Mouse (Mus musculus) urinary bladder, postnatal 36 days (tissue): ENCODE results near the gene Mafk.

Experiments used
- DNase-seq, 2 experiments: peaks; one replicate each; pipeline ENCODE4 v3.0.0; 2022; ENCODE audit warnings: low spot score in 2 of 2, mixed read lengths in 1 of 2

Mafk gene

DNA sequence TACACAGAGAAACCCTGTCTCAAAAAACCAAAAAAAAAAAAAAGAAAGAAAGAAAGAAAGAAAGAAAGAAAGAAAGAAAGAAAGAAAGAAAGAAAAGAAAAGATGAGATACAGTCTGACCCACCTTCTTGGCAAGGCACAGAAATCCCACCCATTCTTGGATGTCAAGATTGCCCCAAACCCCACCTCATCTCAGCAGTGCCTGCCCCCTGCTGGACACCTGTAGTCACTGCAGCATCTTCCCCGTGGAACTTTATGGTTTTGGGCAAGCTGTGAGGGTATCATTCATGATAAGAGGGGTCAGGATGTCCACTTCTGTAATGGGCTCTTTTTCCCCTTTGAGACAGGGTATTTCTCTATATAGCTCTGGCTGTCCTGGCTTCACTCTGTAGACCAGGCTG lies 26.0 kb downstream of the Mafk start:
- DNase-seq, result no peak

DNA sequence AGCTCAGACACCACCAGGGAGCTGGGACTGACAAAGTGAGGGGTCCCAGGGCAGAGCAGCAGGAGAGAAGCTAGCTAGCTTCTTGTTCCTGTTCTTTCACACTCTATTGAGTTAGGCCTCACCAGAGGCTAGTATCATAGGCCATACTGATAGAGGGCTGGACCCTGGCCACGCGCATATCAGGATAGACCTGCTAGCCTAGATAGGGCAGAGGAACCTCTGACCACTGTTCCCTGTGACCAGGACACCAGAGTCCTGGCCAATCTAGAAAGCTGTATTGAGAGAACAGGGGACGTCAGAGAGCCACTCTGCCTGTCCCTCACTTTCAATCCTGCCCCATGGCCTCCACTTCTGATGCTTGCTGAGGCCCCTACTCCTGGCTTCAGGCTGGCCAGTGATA lies 26.7 kb downstream of the Mafk start:
- no peak for DNase-seq

DNA sequence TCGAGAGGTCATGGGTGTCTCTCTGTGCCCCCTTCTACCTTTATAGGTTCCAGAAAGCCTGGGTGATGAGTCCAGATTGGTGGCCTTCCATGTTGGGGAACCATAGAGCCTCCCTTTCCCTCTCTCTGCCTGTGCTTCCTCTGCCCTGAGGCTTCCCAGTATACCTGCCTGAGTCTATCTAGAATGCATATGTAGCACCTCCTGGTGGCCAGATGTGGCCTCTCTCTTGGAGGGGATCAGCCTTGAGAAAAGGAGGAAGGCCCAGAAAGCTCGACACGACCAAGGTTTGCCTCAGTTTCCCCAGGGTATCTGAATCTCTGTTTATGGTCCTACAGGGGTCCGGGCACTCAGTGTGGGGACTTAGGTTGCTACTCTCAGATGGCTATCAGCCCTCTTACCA lies 27.5 kb downstream of the Mafk start:
- peak in 1 of 2 experiments; percentile 62 for DNase-seq

DNA sequence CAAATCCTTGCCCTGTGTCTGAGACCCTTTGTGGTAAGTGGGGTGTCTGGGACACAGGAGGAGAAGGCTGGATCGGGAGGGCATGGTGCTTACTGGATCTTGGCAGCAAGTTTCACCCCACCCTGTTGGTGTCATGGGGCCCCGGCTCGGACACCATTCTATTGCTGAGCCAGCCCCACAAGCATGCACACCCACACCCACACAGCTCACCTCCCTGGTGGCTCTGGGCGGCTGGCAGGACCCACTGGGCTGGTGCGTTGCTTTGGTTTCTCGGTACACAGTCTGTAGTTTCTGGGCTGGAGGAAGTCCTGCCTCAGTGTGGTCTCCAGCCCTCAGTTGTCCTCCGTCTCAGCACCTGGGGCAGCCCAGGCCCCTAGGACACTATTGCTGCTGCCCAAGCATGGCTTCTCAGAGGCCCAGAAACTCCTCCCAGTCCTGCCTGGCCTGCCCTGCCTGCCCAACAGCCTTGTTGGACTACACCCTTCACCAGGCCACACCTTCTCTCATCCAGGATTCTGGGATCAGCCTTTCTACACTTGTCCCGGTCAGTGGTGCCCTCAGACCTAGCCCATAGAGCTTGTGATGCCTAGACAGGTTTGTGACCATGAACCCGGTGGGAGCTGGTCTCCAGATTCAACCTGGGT lies 28.3 kb downstream of the Mafk start, which contains the start of gene Tmem184a:
Gene Tmem184a, minus strand, starts transcription at position 380 of the 644 bp plus-strand sequence.
- DNase-seq, result peak; percentile 58 to 67

DNA sequence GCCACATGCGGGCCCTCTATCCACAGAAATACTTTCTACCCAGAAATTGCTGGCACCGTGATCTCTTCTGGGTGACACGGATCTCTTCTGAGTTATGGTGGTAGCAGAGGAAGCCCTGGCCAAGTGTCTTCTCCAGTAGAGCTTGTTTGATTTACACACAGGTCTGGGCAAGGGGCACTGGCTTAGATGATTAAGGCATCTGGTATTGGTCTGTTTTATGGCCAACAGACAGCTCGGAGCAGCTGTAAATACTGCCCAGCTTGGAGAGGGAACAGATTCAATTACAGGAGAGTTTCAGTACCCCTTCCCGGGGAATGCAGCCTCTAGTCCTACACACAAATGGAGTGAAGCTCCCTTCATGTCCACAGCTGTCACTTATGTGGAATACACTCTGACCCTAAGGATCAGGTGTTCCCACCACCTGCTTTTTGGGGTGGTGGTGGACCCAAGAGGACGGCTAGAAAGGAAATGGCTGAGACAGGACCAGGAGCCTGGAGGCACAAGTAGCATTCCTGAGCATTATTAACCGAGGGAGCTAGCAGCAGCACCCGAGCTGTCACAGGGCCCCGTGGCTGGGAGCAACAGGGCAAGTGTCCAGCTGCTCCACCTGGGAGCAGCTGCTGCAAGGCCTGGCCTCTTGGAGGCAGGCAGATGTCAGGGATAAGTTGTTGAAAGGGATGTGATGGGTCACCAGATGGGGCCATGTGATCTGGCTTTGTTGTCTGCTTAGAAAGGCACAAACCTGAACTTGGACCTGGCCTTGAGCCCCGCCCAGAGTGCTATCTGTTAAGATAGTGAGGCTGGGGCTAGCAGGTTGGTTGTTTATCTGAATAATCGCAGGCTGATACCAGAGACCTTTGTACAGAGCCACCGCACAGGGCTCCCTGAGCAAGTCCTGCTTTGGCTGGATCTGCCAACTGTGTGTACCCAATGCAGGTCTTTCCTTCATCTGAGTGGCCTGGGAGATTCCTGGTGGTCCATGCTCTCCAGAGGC lies 30.4 kb downstream of the Mafk start:
- peak in 1 of 2 experiments; percentile 46 for DNase-seq

DNA sequence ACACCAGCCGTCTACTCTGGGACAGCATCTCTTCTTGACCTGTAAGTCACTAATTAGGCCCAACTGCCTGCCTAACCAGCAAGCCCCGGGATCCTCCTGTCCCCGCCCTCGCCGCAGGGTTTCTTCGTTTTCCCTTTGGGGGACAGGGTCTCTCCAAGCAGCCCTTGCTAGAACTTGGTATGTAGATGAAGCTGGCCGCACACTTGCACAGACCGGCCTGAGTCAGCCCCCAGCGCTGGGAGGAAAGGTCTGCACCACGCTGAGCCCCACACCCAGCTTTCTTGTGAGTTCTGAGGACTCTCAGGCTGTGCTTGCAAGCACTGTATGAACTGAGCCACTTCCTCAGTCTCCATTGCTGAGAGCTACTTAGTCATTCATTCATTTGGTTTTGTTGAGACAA lies 33.2 kb downstream of the Mafk start:
- no peak for DNase-seq

DNA sequence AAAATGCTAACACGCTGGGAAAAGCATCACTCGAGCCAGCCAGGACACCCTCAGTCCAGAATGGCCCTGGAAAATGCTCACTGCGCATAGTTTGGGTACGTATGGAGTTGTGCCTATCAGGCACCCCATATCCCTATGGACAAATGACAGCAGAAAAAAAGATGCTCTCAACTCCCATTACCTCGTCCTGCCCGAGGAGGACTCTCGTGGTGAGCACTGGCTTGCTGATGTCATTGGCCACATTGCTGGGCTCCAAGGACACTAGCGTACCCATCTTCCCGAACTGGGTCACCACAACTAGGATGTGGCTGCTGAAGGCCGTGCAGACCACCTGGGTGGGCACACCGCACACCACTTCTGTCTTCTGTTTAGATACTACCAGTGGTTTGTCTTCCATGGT lies 34.6 kb downstream of the Mafk start:
- no peak for DNase-seq

DNA sequence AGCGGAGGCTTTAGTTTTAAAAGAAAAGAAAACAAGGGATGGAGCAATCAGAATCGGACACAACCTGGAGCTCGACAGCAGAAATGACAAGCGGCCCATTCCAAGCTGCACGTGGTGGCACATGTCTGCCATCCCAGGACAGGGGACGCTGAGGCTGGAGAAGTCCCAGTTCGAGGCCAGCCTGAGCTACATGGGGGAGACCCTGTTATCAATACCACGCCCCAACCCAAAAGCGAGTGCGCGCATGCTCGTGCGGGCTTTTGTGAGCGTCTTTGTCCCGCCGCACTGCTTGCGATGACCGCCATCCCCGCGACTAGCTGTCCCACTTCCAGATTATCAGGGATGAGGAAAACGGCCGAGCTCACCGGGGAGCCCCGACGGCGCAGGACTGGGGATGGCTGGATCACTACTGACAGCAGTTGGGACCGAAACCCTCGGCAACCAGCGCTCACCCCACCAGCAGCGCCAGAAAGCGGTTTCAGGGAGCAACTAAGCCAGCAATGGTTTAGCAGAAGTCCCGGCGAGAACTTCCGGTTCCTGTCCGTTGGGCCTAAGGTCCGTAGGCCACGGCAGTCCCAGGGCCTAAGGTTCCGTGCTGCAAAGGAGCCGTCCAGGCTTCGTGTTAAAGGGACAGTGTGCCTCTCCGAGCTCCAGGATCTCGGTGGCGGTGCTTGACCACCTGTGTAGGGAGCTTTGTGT lies 35.2 kb downstream of the Mafk start, which contains the start of the genes Gm26938 and Psmg3:
Gene Gm26938, minus strand, starts transcription at position 51 of the 699 bp plus-strand sequence.
Gene Psmg3, minus strand, starts transcription at position 529 of the 699 bp plus-strand sequence.
- DNase-seq, result peak; percentile 90 to 93

DNA sequence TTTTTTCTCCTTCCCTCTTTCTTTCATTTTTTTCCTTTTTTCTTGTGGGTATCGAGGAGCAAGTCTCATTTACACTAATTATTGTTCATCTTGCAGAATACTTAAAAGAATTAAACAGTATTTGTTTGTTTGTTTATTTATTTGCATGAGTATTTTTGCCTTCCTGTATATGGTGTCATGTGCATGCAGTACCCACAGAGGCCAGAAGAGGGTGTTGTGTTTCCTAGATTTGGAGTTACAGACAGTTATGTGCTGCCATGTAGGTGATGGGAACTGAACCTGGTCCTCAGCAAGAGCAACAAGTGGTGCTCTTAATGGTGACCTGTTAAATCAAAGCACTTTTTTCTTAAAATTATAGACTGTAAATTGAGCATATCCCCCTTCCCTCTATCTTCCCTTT lies 36.3 kb downstream of the Mafk start:
- DNase-seq, result no peak

DNA sequence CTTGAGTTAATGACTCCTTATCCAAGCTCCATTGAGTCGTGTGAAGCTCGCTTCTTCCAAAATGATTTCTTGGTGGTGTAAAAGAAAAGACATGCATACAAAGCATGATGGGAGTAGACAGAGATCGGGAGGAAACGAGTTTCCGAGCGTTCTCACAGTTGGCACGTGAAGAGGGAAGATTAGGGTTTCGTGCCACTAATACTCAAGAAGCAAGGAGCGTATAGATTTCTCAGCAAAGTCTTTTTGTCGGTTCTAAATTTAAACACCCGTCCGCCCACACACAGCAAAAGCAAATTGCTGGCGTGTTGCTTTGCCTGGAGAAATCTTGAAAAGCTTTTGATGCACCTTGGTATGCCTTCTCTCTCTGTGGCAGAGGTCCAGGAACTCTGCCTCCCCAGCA lies 38.1 kb downstream of the Mafk start:
- no peak for DNase-seq

DNA sequence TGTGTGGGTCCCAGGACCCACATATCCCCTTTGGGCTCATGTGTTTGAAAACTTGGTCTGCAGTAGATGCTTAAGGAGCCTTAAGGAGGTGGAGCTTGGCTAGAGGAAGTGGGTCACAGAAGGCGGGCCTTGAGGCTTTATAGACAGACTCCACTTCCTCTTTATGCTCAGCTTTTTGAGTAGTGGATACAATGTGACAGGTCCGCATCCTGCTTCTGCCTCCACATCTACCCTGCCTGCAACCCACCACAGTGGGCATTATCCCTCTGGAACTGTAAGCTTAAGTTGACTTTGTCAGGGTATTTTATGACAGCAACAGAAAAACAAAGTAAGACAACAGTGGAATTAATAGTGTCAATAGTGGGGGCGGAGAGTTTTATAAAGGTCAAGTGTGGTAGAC lies 39.4 kb downstream of the Mafk start:
- no peak for DNase-seq

DNA sequence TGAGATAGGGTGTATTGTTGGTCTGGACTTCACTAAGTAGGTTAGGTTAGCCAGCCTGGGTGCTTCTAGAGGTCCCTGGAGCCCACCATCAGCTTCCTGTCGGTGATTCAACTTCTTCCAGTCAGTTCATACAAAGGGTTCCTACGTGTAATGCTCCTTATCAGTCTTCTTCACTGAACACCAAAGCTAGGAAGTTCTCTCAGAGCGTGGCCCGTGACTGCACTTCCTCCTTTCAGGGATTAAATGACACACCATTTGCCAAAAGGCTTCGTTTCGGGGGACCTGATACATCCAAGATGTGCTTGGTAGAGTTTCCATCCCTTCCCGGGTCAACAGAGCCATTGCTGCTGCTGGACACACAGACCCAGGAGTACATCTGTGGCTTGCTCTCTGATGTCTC lies 40.8 kb downstream of the Mafk start:
- DNase-seq, result no peak

DNA sequence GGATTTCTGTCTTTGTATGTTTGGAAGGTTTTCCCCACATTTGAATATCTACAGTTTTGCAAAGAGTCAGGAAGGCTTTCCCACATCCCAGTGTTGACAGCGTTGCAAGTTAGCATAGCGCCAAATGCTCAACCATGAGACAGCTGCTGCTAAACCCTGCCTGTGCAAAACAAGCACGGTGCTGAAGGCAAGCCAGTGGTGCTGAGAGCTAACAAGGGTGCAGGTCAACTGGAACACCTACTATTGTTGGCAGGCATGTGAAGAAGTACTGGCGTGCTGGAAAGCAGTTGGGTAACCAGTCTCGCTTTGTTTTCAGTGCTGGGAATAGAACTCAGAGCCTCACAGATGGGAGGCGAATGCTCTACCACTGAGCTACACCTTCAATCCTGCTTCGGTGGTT lies 44.4 kb downstream of the Mafk start:
- DNase-seq, result no peak

DNA sequence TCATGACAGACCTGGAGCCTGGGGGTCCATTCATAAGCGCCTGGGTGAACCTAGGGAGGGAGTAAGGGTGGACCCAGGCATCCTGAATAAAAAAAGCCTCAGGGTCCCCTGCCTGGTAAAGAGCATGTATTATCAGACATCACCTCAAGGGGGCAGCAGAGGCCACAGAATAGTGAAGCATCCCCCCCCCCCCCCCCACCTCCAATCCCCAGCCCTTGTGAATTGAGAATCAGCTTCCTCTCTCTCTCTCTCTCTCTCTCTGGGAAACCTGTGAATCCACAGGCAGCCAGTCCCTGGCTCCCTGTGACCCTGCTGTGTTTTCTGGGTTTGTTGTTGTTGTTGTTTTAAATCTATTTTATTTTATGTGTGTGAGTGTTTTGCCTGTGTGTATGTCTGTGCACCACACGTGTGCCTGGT lies 47.2 kb downstream of the Mafk start:
- DNase-seq, result peak in 1 of 2 experiments; percentile 38

DNA sequence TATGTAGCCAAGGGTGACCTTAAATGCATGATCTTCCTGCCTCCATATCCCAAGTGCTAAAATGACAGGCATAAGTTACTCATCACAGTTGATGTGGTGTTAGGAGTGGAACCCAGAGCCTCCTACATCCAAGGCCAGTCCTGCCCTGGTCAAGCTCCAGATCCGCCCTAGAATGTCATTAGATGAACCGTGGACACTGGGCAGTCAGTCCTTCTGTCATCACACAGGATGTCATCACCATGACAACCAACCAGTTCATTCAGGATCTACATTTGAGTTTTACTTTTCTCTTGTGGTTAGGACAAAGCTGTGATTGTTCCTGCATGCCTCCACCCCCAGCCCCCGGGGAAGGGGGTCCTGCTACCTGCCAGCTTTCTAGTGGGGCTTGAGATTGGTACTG lies 47.8 kb downstream of the Mafk start:
- DNase-seq, result no peak

DNA sequence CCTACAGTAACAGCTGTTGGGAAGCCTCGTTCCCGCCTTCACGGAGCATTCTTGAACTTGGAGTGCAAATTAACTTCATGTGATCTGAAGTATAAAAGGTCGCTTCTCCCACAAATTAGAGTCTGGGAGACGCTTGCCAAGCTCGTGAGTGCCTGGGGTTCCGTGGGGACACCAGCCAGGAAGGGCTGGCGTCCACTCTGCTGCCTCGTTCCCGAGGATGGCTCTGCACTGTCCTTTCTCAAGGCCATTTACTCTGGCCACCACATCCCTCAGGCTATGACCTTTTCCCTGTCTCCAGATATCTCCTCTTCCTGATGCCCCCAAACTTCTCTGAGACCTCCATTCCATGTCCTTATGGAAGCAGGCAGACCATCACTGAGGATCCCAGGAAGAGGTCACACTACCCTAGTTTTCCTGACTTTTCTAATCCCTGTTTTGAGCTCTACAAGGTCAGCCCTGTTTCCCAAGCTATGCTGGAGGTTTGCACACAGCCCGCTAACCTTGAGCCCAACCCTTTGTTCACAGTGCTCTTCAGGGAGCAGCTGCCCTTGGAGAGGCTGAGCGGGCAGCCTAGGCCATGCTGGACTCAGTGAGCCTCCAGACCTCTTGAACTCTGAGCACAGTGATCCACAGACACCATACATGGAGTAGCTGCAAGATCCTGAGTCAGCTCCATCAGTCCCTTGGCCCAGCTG lies 58.5 kb downstream of the Mafk start:
- no peak for DNase-seq
